Mouse (Mus musculus): ENCODE measurements around the gene Bcl9.
A peak's percentile ranks its signal among the peaks of the same experiment; 100 is the strongest.

The Bcl9 gene

DNA sequence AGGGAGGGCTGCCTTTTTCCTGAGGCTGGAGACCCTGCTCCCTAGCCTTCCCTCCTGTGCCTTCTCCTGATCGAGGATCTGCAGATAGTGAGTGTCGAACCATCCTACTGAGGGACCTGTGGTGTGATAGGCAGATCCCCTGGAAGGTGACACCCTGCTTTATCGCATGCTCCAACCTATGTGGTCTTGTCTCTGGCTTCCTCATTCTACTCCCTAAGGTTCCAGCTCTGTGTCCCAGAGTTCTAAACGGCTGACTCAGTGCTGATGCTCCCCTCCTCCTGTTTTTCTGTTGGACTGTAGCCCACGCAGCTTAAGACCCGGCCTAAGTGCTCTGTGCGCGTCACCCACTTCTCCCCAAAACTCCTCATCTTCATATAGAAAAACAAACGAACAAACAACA is 65.9 kb downstream of the Bcl9 start:
- DNase-seq (ENCODE audit: low spot score) = no peak

- no peak for DNase-seq (ENCODE audit: low spot score)
These were observed 66.9 kb downstream of the Bcl9 start for GRCm38 (mm10) chr3:97230631-97231404.

DNA sequence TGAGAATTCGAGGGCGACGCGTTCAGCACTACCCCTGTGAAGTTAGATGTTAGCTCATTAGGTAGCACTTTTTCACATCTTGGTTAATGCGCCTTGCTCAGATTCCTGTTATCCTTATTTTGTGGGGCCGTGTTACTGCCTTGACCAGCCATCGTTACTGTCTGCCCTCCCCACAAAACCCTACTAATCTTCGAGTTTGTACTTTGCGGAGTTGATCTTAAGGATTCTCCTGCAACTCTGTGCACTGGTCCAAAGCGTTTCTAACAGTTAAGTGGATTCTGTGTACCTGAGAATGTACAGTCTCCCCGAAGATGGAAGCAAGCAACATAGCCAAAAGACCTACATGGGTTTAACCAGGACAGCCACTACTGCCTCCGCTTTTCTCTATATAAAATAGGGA is 69.3 kb downstream of the Bcl9 start:
- DNase-seq (ENCODE audit: low spot score) = no peak

GRCm38 (mm10) chr3:97228020-97228419 is 69.7 kb downstream of the Bcl9 start:
- DNase-seq (ENCODE audit: low spot score) = no peak

DNA sequence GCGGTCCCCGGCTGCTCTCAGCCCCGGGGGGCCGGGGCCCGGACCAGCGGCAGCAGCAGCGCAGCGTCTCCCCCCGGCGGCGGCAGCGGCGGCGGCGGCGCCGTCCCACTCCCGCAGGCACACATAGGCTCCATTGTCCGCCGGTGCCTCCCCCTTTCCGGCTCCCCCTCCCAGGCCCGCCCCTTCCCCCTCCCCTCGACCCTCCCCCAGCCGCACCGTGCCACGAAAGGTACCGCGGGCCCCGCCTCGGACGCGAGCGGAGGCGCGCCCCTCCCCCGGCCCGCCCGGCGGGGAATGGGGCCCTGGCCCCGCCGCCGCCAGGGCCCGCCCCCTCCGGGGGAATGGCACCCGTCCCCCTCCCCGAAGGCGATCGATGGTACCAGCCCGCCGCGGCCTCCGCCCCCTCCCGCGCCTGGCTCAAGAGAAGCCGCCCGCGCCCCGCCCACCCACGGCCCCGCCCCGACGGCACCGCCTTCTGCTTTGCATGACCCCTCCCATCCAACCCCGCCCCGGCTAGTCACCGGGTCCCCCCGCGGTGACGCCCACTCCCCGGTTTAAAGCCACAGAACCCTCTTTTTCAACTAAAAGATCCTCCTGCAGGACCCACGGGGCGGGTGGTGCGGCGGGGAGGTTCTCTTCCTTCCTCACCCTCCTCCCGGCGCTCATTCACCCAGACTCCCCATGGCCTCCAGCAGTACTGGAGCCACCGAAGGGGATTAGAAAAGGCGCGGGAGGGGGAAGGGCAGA is 70.3 kb downstream of the Bcl9 start:
- DNase-seq (ENCODE audit: low spot score) = peak; percentile 93

- DNase-seq (ENCODE audit: low spot score) = no peak
These were observed 71.0 kb downstream of the Bcl9 start for GRCm38 (mm10) chr3:97226719-97227118.

DNA sequence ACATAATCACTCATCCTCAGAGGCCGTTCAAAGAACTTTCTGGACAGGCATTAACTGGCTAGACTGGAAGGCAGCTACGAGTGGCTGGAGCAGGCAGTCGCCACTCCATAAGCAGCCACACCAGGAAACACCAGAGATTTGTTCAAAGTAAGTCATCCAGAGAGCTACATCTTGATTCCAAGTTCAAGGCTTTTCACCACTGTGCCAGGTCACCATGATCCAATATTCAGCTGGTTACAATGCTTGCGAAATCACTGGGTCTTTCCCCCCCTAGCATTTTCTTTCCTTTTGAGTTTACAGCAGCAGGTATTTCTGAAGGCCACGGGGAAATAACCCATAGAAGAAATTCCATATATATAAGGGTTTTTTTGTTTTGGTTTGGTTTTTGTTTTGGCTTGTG is 72.5 kb downstream of the Bcl9 start:
- no peak for DNase-seq (ENCODE audit: low spot score)

GRCm38 (mm10) chr3:97223261-97223660 is 74.5 kb downstream of the Bcl9 start:
- DNase-seq (ENCODE audit: low spot score) = no peak

GRCm38 (mm10) chr3:97215526-97215925 is 82.2 kb downstream of the Bcl9 start:
- DNase-seq (ENCODE audit: low spot score) = no peak

DNA sequence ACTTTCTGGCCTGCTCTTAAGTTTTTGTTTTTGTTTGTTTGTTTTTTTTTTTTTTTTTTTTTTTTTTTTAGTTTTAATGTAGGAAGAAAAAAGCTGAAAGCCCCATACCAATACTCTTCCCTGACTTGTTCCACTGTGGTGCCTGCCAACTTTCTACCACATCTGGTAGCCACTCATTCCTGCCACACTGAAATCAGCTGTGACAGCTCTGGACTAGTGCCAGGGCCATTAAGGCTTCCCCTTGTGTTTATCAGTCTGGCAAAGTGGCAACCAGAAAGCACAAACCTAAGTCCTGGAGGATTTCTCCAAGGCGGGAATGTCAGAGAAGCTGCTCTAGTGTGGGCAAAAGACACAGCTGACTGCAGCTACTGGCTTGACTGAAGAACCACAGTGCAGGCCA is 83.3 kb downstream of the Bcl9 start:
- no peak for DNase-seq (ENCODE audit: low spot score)

DNA sequence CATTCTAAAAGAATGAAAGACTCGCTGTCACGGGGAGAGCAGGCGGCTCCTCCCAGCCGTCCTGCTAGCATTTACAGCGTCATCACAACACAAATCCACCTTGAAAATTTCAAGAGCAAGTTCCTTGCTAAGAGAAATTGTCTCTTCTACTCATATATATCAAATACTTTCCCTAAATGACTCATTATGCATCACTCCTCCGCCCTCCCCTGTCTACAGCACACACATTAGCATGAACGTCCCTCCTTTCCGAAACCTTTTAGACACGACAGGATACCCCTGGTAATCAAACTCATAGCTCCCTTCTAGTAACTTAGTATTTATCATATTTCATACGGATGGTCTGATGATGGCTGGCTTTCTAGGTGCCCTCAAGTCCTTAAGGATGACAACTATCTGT is 83.8 kb downstream of the Bcl9 start:
- no peak for DNase-seq (ENCODE audit: low spot score)

DNA sequence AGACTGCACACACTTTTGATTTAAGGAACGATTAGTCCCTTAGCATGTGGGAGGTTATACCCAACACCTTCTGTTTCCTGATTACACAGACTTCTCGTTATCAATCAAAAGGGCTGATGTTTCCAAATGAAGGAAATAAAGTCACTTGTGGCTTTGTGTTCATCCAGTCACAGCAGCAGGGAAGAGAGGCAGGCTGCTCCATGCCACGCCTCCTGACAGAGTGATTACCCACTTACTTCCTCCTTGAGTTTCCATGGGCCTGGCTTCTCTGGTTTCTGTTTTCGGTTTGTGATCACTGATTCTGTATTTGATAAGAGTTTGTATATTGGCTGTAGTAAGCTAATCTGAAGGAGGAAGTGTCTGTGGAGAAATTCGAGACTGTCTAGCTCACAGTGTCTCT is 86.5 kb downstream of the Bcl9 start:
- no peak for DNase-seq (ENCODE audit: low spot score)

- DNase-seq (ENCODE audit: low spot score) = no peak
These were observed 88.4 kb downstream of the Bcl9 start for GRCm38 (mm10) chr3:97209351-97209750.

DNA sequence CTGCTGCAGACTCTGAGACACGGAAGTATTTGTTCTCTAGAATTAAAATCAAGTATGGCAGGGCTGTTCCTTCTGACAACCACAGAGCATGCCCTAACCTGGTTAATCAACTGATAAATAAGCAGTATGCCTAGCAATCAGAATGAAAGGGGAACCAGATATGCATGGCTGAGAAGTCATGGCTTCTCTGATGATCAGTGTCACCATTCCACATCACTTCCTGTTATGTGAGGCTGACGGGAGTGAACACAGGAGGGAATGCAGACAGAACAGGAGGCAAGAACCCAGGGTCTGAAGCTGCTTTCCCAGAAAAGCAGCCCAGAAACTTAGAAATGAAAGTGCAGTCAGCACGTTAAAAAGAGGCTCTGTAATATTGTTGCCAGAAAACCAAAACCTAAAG is 91.2 kb downstream of the Bcl9 start:
- DNase-seq (ENCODE audit: low spot score) = no peak

DNA sequence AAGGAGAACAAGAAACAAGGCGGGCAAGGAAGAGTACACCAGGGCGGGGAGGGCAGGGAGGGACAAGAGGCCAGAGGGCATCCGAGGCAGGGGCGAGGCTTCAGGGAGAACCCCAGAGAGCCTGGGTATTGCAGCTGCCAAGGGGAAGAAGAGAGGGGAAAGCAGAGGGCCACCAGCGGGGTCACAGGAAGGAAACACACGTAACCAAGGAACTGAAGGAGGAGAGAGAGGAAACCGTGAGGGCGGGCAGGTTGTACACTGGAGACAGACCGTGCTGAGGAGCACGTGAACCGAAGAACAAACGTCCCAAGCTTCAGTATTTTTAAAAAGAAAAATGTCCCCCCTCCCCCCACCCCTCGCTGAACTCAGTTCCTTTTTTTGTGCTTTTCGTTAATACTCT is 93.8 kb downstream of the Bcl9 start:
- no peak for DNase-seq (ENCODE audit: low spot score)

- DNase-seq (ENCODE audit: low spot score) = peak; percentile 28
These were observed 95.8 kb downstream of the Bcl9 start for GRCm38 (mm10) chr3:97201943-97202342.

GRCm38 (mm10) chr3:97199261-97199660 is 98.5 kb downstream of the Bcl9 start:
- no peak for DNase-seq (ENCODE audit: low spot score)

GRCm38 (mm10) chr3:97196571-97196970 is 101.1 kb downstream of the Bcl9 start:
- DNase-seq (ENCODE audit: low spot score) = no peak

- no peak for DNase-seq (ENCODE audit: low spot score)
These were observed 112.4 kb downstream of the Bcl9 start for GRCm38 (mm10) chr3:97185098-97185860.

DNA sequence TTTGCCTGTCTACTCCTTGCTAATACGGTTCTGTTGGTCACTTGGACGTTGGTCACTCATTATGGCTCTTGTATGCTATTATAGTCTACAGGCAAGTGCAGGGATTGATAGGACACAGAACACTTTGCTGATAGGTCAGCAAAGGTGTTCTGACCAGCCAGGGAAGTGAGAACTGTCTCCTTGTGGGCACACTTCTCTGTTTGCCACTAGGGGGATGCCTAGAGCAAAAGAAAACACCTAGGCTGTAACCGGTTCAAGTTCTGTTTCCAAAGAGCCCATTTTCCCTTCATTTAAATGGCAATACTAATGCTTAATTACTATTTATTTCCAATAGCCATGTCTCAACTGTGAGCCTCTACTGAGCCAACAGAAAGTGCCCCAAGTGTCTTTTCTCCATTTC is 113.9 kb downstream of the Bcl9 start:
- no peak for DNase-seq (ENCODE audit: low spot score)

DNA sequence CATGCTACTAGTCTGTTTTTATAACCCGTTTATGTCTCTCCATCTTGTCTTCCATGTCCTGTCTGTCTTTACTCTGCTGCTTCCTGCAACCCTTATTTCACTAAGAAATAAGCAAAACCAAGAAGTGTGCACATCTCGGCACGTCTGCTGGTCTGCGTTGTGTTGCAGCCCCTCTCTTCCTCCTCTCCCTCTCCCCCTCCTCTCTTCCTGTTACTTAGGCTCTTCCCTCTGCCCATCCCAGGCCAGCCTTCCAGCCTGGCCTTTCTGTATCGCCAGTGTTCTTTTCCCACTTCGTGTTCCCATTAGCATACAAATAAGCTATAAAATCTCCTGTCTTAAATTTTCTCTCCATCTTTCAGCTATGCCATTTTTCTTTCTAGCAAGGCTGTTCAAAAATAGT is 117.2 kb downstream of the Bcl9 start:
- DNase-seq (ENCODE audit: low spot score) = no peak

DNA sequence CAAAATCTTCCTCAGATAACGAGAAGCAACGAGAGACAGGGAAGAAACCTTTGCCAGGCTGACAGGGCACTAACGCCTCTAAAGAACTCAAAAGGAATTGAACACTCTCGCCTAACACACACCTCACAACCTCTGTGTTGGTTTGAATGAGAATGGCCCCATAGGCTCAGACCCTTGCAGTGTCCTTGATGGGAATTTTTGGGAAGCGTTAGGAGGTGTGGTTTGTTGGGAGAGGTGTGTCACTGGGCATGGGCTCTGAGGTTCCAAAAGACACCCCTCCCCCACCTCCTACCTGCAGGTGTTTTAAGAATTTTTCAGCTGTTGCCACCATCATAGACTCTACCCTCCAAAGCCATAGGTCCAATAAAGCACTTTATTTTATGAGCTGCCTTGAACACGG is 118.8 kb downstream of the Bcl9 start:
- no peak for DNase-seq (ENCODE audit: low spot score)

DNA sequence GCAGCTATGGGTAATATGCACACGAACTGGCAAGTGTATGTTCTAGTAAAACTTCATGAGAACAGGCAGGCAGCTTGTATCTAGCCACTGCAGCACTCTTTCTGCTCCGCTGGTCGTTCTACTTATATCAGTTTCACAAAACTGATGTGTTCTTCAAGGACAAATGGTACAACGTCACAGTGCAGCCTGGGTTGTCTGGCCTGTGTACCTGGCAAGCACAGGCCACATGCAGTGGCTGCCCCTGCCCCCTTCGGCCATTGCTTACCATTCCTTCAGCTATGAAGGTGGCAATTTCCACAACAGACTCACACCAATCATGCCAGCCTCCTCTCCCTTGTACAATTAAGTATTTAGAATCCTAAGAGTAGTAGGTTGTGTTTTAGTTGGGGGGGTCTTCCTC is 125.1 kb downstream of the Bcl9 start:
- DNase-seq (ENCODE audit: low spot score) = no peak

Measured in testis, postnatal 14 days (tissue).